Mouse (Mus musculus) lung, adult 2 months (tissue): ENCODE results near the gene Ccdc190. TPM values are rescaled to one million over a fixed set of nuclear protein-coding genes. Genes with fewer than 3 reads are reported as not detected.

ENCODE experiments used
- DNase-seq: peaks from one replicate; pipeline ENCODE4 v3.0.0; 2022
- H3K4me1 ChIP-seq: fragments of 200-500 bp; 2 replicates; pipeline ENCODE4 v1.6.1; 2011; ENCODE audit warnings: low read length; ENCODE audit not compliant: control insufficient read depth, insufficient read depth
- H3K4me3 ChIP-seq: fragments of 200-500 bp; replicated peaks from 2 replicates; pipeline ENCODE3; 2011; ENCODE audit warnings: low read depth, mild to moderate bottlenecking, control low read depth, low read length; ENCODE audit errors: extremely low read depth
- CTCF ChIP-seq: fragments of 200-500 bp; IDR thresholded peaks from 2 replicates; pipeline ENCODE4 v1.5.1; 2011; ENCODE audit warnings: mild to moderate bottlenecking, low read length, control low read depth; ENCODE audit not compliant: insufficient read depth
- POLR2A ChIP-seq: fragments of 200-500 bp; IDR thresholded peaks from 2 replicates; pipeline ENCODE4 v1.6.1; 2011; ENCODE audit warnings: low read depth, mild to moderate bottlenecking, control low read depth, low read length, borderline replicate concordance; ENCODE audit errors: extremely low read depth
- WGBS: fragments of 180-500 bp; shearing (Covaris S2); methylation state at CpG from one replicate; pipeline ENCODE4 v1.1.7; 2018; 5-methylcytosine and 5-hydroxymethylcytosine counted together
- polyA plus RNA-seq: library from polyadenylated mRNA; depleted of rRNA; stranded (reverse); fragments of >200 nt; gene quantifications from 2 replicates; pipeline ENCODE4 v1.2.3, GENCODE M21; 2012; rRNA removed

Ccdc190 gene
- polyA plus RNA-seq: 0.08 and 2.3 TPM in 2 replicates

GRCm38 (mm10) chr1:169928454-169928971 is at the start of gene Ccdc190:
Gene Ccdc190, plus strand, starts transcription at chr1:169928648.
- Histone ChIP-seq H3K4me1 (no peaks in the 10 kb centered on the region), H3K4me3 (no peak within 1 kb of the TSS)
- WGBS: 21% methylated on average over 12 of the region's 12 CpGs
- TF ChIP-seq CTCF (no peak), POLR2A (no peak)
- no peak for DNase-seq

GRCm38 (mm10) chr1:169879060-169879459 is 49.4 kb upstream of the Ccdc190 start:
- no peak overlapping the region for H3K4me3 ChIP-seq
- WGBS: 82% methylated on average over 4 of the region's 4 CpGs
- no peak for DNase-seq
- no peak for TF ChIP-seq CTCF
- TF ChIP-seq POLR2A: no peak
- no peaks in the 10 kb centered on the region for H3K4me1 ChIP-seq

- 80% methylated on average over 5 of the region's 5 CpGs for WGBS
- TF ChIP-seq CTCF (no peak), POLR2A (no peak)
- H3K4me1 ChIP-seq: no peaks in the 10 kb centered on the region
Measured at GRCm38 (mm10) chr1:169880181-169880580, 48.3 kb upstream of the Ccdc190 start.

GRCm38 (mm10) chr1:169883081-169883565 is 45.3 kb upstream of the Ccdc190 start:
- Histone ChIP-seq H3K4me3 (no peak overlapping the region), H3K4me1 (no peaks in the 10 kb centered on the region)
- DNase-seq: no peak
- 66% methylated on average over 5 of the region's 5 CpGs for whole genome bisulfite sequencing
- TF ChIP-seq POLR2A (no peak), CTCF (no peak)

More at GRCm38 (mm10) chr1:169880181-169880580, 48.3 kb upstream of the Ccdc190 start:
- DNase-seq: no peak
- H3K4me3 ChIP-seq: no peak overlapping the region

- 55% methylated on average over 2 of the region's 2 CpGs for WGBS
- TF ChIP-seq POLR2A (no peak), CTCF (no peak)
- Histone ChIP-seq H3K4me3 (no peak overlapping the region), H3K4me1 (no peaks in the 10 kb centered on the region)
- no peak for DNase-seq
Measured at GRCm38 (mm10) chr1:169889250-169889649, 39.2 kb upstream of the Ccdc190 start.

GRCm38 (mm10) chr1:169893976-169894375 is 34.5 kb upstream of the Ccdc190 start:
- no peak for TF ChIP-seq CTCF
- TF ChIP-seq POLR2A: no peak
- 71% methylated on average over 2 of the region's 2 CpGs for WGBS
- H3K4me1 ChIP-seq: no peaks in the 10 kb centered on the region
- H3K4me3 ChIP-seq: no peak overlapping the region
- DNase-seq: no peak

GRCm38 (mm10) chr1:169895686-169896085 is 32.8 kb upstream of the Ccdc190 start:
- no peak for DNase-seq
- no peaks in the 10 kb centered on the region for H3K4me1 ChIP-seq
- TF ChIP-seq CTCF (no peak), POLR2A (no peak)
- H3K4me3 ChIP-seq: no peak overlapping the region
- 47% methylated on average over 1 of the region's 1 CpGs for WGBS

- DNase-seq: no peak
- 46% methylated on average over 1 of the region's 1 CpGs for WGBS
- TF ChIP-seq POLR2A: no peak
- no peak for TF ChIP-seq CTCF
- Histone ChIP-seq H3K4me1 (no peaks in the 10 kb centered on the region), H3K4me3 (no peak overlapping the region)
Measured at GRCm38 (mm10) chr1:169897916-169898315, 30.5 kb upstream of the Ccdc190 start.

GRCm38 (mm10) chr1:169898607-169899006 is 29.8 kb upstream of the Ccdc190 start:
- TF ChIP-seq POLR2A (no peak), CTCF (no peak)
- no peak for DNase-seq
- Histone ChIP-seq H3K4me3 (no peak overlapping the region), H3K4me1 (no peaks in the 10 kb centered on the region)
- 72% methylated on average over 7 of the region's 7 CpGs for WGBS

GRCm38 (mm10) chr1:169900771-169901336 is 27.6 kb upstream of the Ccdc190 start:
- WGBS: 83% methylated on average over 3 of the region's 3 CpGs
- DNase-seq: no peak
- Histone ChIP-seq H3K4me3 (no peak overlapping the region), H3K4me1 (no peaks in the 10 kb centered on the region)
- TF ChIP-seq CTCF: no peak
- no peak for TF ChIP-seq POLR2A
